Mouse (Mus musculus): ENCODE measurements around the gene Ndel1. TPM values are rescaled to one million over a fixed set of nuclear protein-coding genes. Genes with fewer than 3 reads are reported as not detected.

Ndel1 gene
- polyA plus RNA-seq, 1 experiment from 2014 or later = 68.5 TPM

- WGBS = 84% methylated on average over 6 of the region's 6 CpGs
- H3K4me3 ChIP-seq (ENCODE audit: low read depth, low read length) = no peak overlapping the region
- H3K27me3 ChIP-seq (ENCODE audit: control insufficient read depth, insufficient read depth, low read length) = no peaks in the 10 kb centered on the region
- no peaks in the 10 kb centered on the region for H3K9me3 ChIP-seq (ENCODE audit: control insufficient read depth, low read depth, low read length)
- H3K9ac ChIP-seq (replicated peaks; ENCODE audit: low read depth, low read length) = no peak overlapping the region
- H3K27ac ChIP-seq (ENCODE audit: low read length) = no peak overlapping the region
- 0 out of 2 replicates have a peak, but pooled peaks cover 2% of the 10 kb centered on the region for H3K4me1 ChIP-seq (ENCODE audit: control insufficient read depth, insufficient read depth, low read length)
- H3K36me3 ChIP-seq (ENCODE audit: control insufficient read depth, insufficient read depth, low read length) = peaks cover 12% of the 10 kb centered on the region
- no peak for ATAC-seq (ENCODE audit: insufficient number of reproducible peaks, insufficient read depth, low FRiP score, low read depth)
- no peak overlapping the region for H3K4me2 ChIP-seq (replicated peaks; ENCODE audit: low read depth, low read length)
Measured at GRCm38 (mm10) chr11:68898790-68899189, 27.1 kb upstream of the Ndel1 start.

GRCm38 (mm10) chr11:68897838-68898237 lies 26.2 kb upstream of the Ndel1 start:
- WGBS = 65% methylated on average over 6 of the region's 6 CpGs
- H3K4me1 ChIP-seq (ENCODE audit: control insufficient read depth, insufficient read depth, low read length) = no peaks in the 10 kb centered on the region
- no peak overlapping the region for H3K9ac ChIP-seq (replicated peaks; ENCODE audit: low read depth, low read length)
- H3K36me3 ChIP-seq (ENCODE audit: control insufficient read depth, insufficient read depth, low read length) = peaks cover 3% of the 10 kb centered on the region
- no peak for ATAC-seq (ENCODE audit: insufficient number of reproducible peaks, insufficient read depth, low FRiP score, low read depth)
- H3K4me3 ChIP-seq (ENCODE audit: low read depth, low read length) = no peak overlapping the region
- H3K27ac ChIP-seq (ENCODE audit: low read length) = no peak overlapping the region
- no peak overlapping the region for H3K4me2 ChIP-seq (replicated peaks; ENCODE audit: low read depth, low read length)
- H3K9me3 ChIP-seq (ENCODE audit: control insufficient read depth, low read depth, low read length) = no peaks in the 10 kb centered on the region
- no peaks in the 10 kb centered on the region for H3K27me3 ChIP-seq (ENCODE audit: control insufficient read depth, insufficient read depth, low read length)

GRCm38 (mm10) chr11:68897120-68897519 lies 25.5 kb upstream of the Ndel1 start:
- 48% methylated on average over 4 of the region's 4 CpGs for WGBS
- Histone ChIP-seq H3K9ac (replicated peaks; ENCODE audit: low read depth, low read length) (no peak overlapping the region), H3K27ac (ENCODE audit: low read length) (no peak overlapping the region), H3K27me3 (ENCODE audit: control insufficient read depth, insufficient read depth, low read length) (no peaks in the 10 kb centered on the region), H3K36me3 (ENCODE audit: control insufficient read depth, insufficient read depth, low read length) (no peaks in the 10 kb centered on the region), H3K9me3 (ENCODE audit: control insufficient read depth, low read depth, low read length) (no peaks in the 10 kb centered on the region), H3K4me3 (ENCODE audit: low read depth, low read length) (no peak overlapping the region), H3K4me1 (ENCODE audit: control insufficient read depth, insufficient read depth, low read length) (no peaks in the 10 kb centered on the region), H3K4me2 (replicated peaks; ENCODE audit: low read depth, low read length) (no peak overlapping the region)
- no peak for ATAC-seq (ENCODE audit: insufficient number of reproducible peaks, insufficient read depth, low FRiP score, low read depth)

- WGBS = 90% methylated on average over 5 of the region's 5 CpGs
- Histone ChIP-seq H3K4me3 (ENCODE audit: low read depth, low read length) (no peak overlapping the region), H3K4me2 (replicated peaks; ENCODE audit: low read depth, low read length) (no peak overlapping the region), H3K36me3 (ENCODE audit: control insufficient read depth, insufficient read depth, low read length) (no peaks in the 10 kb centered on the region), H3K27me3 (ENCODE audit: control insufficient read depth, insufficient read depth, low read length) (no peaks in the 10 kb centered on the region), H3K9ac (replicated peaks; ENCODE audit: low read depth, low read length) (no peak overlapping the region), H3K27ac (ENCODE audit: low read length) (no peak overlapping the region), H3K4me1 (ENCODE audit: control insufficient read depth, insufficient read depth, low read length) (no peaks in the 10 kb centered on the region), H3K9me3 (ENCODE audit: control insufficient read depth, low read depth, low read length) (no peaks in the 10 kb centered on the region)
- no peak for ATAC-seq (ENCODE audit: insufficient number of reproducible peaks, insufficient read depth, low FRiP score, low read depth)
Measured at GRCm38 (mm10) chr11:68896247-68896646, 24.6 kb upstream of the Ndel1 start.

- no peak overlapping the region for H3K9ac ChIP-seq (replicated peaks; ENCODE audit: low read depth, low read length)
- no peak for ATAC-seq (ENCODE audit: insufficient number of reproducible peaks, insufficient read depth, low FRiP score, low read depth)
- H3K36me3 ChIP-seq (ENCODE audit: control insufficient read depth, insufficient read depth, low read length) = no peaks in the 10 kb centered on the region
- 68% methylated on average over 12 of the region's 12 CpGs for WGBS
- H3K4me3 ChIP-seq (ENCODE audit: low read depth, low read length) = no peak overlapping the region
- H3K4me1 ChIP-seq (ENCODE audit: control insufficient read depth, insufficient read depth, low read length) = no peaks in the 10 kb centered on the region
- H3K9me3 ChIP-seq (ENCODE audit: control insufficient read depth, low read depth, low read length) = no peaks in the 10 kb centered on the region
- no peak overlapping the region for H3K4me2 ChIP-seq (replicated peaks; ENCODE audit: low read depth, low read length)
- H3K27me3 ChIP-seq (ENCODE audit: control insufficient read depth, insufficient read depth, low read length) = no peaks in the 10 kb centered on the region
- H3K27ac ChIP-seq (ENCODE audit: low read length) = no peak overlapping the region
Measured at GRCm38 (mm10) chr11:68893911-68894464, 22.3 kb upstream of the Ndel1 start.

- Histone ChIP-seq H3K9me3 (ENCODE audit: control insufficient read depth, low read depth, low read length) (no peaks in the 10 kb centered on the region), H3K27me3 (ENCODE audit: control insufficient read depth, insufficient read depth, low read length) (no peaks in the 10 kb centered on the region), H3K4me1 (ENCODE audit: control insufficient read depth, insufficient read depth, low read length) (no peaks in the 10 kb centered on the region), H3K4me3 (ENCODE audit: low read depth, low read length) (no peak overlapping the region), H3K4me2 (replicated peaks; ENCODE audit: low read depth, low read length) (no peak overlapping the region), H3K36me3 (ENCODE audit: control insufficient read depth, insufficient read depth, low read length) (no peaks in the 10 kb centered on the region), H3K9ac (replicated peaks; ENCODE audit: low read depth, low read length) (no peak overlapping the region), H3K27ac (ENCODE audit: low read length) (no peak overlapping the region)
- 57% methylated on average over 15 of the region's 15 CpGs for WGBS
- no peak for ATAC-seq (ENCODE audit: insufficient number of reproducible peaks, insufficient read depth, low FRiP score, low read depth)
Measured at GRCm38 (mm10) chr11:68892233-68892832, 20.7 kb upstream of the Ndel1 start.

GRCm38 (mm10) chr11:68891823-68892222 lies 20.2 kb upstream of the Ndel1 start:
- Histone ChIP-seq H3K4me1 (ENCODE audit: control insufficient read depth, insufficient read depth, low read length) (no peaks in the 10 kb centered on the region), H3K9me3 (ENCODE audit: control insufficient read depth, low read depth, low read length) (no peaks in the 10 kb centered on the region), H3K4me2 (replicated peaks; ENCODE audit: low read depth, low read length) (no peak overlapping the region), H3K9ac (replicated peaks; ENCODE audit: low read depth, low read length) (no peak overlapping the region), H3K27me3 (ENCODE audit: control insufficient read depth, insufficient read depth, low read length) (no peaks in the 10 kb centered on the region), H3K36me3 (ENCODE audit: control insufficient read depth, insufficient read depth, low read length) (no peaks in the 10 kb centered on the region), H3K27ac (ENCODE audit: low read length) (no peak overlapping the region), H3K4me3 (ENCODE audit: low read depth, low read length) (no peak overlapping the region)
- 66% methylated on average over 5 of the region's 5 CpGs for WGBS
- ATAC-seq (ENCODE audit: insufficient number of reproducible peaks, insufficient read depth, low FRiP score, low read depth) = no peak

- no peaks in the 10 kb centered on the region for H3K27me3 ChIP-seq (ENCODE audit: control insufficient read depth, insufficient read depth, low read length)
- H3K9ac ChIP-seq (replicated peaks; ENCODE audit: low read depth, low read length) = no peak overlapping the region
- no peak overlapping the region for H3K4me3 ChIP-seq (ENCODE audit: low read depth, low read length)
- no peak overlapping the region for H3K4me2 ChIP-seq (replicated peaks; ENCODE audit: low read depth, low read length)
- no peaks in the 10 kb centered on the region for H3K4me1 ChIP-seq (ENCODE audit: control insufficient read depth, insufficient read depth, low read length)
- H3K36me3 ChIP-seq (ENCODE audit: control insufficient read depth, insufficient read depth, low read length) = no peaks in the 10 kb centered on the region
- no peak overlapping the region for H3K27ac ChIP-seq (ENCODE audit: low read length)
- 30% methylated on average over 2 of the region's 2 CpGs for WGBS
- no peak for ATAC-seq (ENCODE audit: insufficient number of reproducible peaks, insufficient read depth, low FRiP score, low read depth)
- no peaks in the 10 kb centered on the region for H3K9me3 ChIP-seq (ENCODE audit: control insufficient read depth, low read depth, low read length)
Measured at GRCm38 (mm10) chr11:68890625-68891024, 19.0 kb upstream of the Ndel1 start.

GRCm38 (mm10) chr11:68888653-68889052 lies 17.0 kb upstream of the Ndel1 start:
- 69% methylated on average over 2 of the region's 2 CpGs for WGBS
- no peak overlapping the region for H3K27ac ChIP-seq (ENCODE audit: low read length)
- H3K27me3 ChIP-seq (ENCODE audit: control insufficient read depth, insufficient read depth, low read length) = no peaks in the 10 kb centered on the region
- H3K9me3 ChIP-seq (ENCODE audit: control insufficient read depth, low read depth, low read length) = no peaks in the 10 kb centered on the region
- no peaks in the 10 kb centered on the region for H3K36me3 ChIP-seq (ENCODE audit: control insufficient read depth, insufficient read depth, low read length)
- H3K9ac ChIP-seq (replicated peaks; ENCODE audit: low read depth, low read length) = no peak overlapping the region
- no peak overlapping the region for H3K4me3 ChIP-seq (ENCODE audit: low read depth, low read length)
- no peak overlapping the region for H3K4me2 ChIP-seq (replicated peaks; ENCODE audit: low read depth, low read length)
- no peak for ATAC-seq (ENCODE audit: insufficient number of reproducible peaks, insufficient read depth, low FRiP score, low read depth)
- H3K4me1 ChIP-seq (ENCODE audit: control insufficient read depth, insufficient read depth, low read length) = no peaks in the 10 kb centered on the region
